Mouse (Mus musculus): ENCODE measurements around the gene Bcam.

GRCm38 (mm10) chr7:19816224-19816771 lies 45.5 kb upstream of the Bcam start:
- TF ChIP-seq CTCF (IDR thresholded peaks at IDR 0.05; ENCODE audit: low read depth, low read length) (no peak), POLR2A (IDR thresholded peaks at IDR 0.05; ENCODE audit: extremely low read depth, insufficient read depth, low read length) (peak; percentile 69)
